Mouse (Mus musculus): ENCODE results near the gene Gm3029. TPM values are rescaled to one million over a fixed set of nuclear protein-coding genes. Genes with fewer than 3 reads are reported as not detected.
"Not testable (repeated sequence)": the region's sequence is repeated elsewhere in the genome, so short reads cannot be mapped to it uniquely, and the experiment has no call there.

Gene Gm3029
- total RNA-seq (2022): not detected

GRCm38 (mm10) chr14:3931456-3931855 is at the start of gene Gm3029:
Gm3029 (plus strand) TSS chr14:3931756.
- not testable (repeated sequence) for DNase-seq (ENCODE audit: low spot score in 2 of 2)

- not testable (repeated sequence) for DNase-seq (ENCODE audit: low spot score in 2 of 2)
Observed at GRCm38 (mm10) chr14:3883872-3884271, 47.7 kb upstream of the Gm3029 start, which contains the start of gene Gm2916. Gm2916 (plus strand) TSS chr14:3884172.

GRCm38 (mm10) chr14:3963247-3963646 is 31.7 kb downstream of the Gm3029 start, which contains the start of gene Gm3095:
Gm3095 (plus strand) TSS chr14:3963547.
- not testable (repeated sequence) for DNase-seq (ENCODE audit: low spot score in 2 of 2)

Other genes with a start within 250 kb of the Gm3029 start
- gene Gm3043, start 243.0 kb upstream of the Gm3029 start, total RNA-seq (2022): not detected
- gene Gm3002, start 121.7 kb upstream of the Gm3029 start, total RNA-seq (2022): not detected
- gene Gm3033, start 85.5 kb upstream of the Gm3029 start, total RNA-seq (2022): not detected
- gene Gm2916, start 47.6 kb upstream of the Gm3029 start, total RNA-seq (2022): not detected
- gene Gm3095, start 31.8 kb downstream of the Gm3029 start, total RNA-seq (2022): under 1 TPM in 1 of 4 experiments, not detected in 3; 0.51 TPM
- gene Gm3099, start 66.6 kb downstream of the Gm3029 start, total RNA-seq (2022): not detected
- 1 to 10 TPM; 2.1 to 4.4 (median 3.8) TPM for gene Gm5796, start 92.2 kb downstream of the Gm3029 start, total RNA-seq (2022)
- under 1 TPM in 2 of 4 experiments, not detected in 2; 0.21 to 0.46 TPM for gene Gm3115, start 152.4 kb downstream of the Gm3029 start, total RNA-seq (2022)
- 1 to 10 TPM in 3 of 4 experiments, under 1 TPM in 1; 0.91 to 5.0 (median 2.4) TPM for gene Gm8108, start 178.8 kb downstream of the Gm3029 start, total RNA-seq (2022)
- gene Gm3127, start 233.3 kb downstream of the Gm3029 start, total RNA-seq (2022): not detected

Data from left cerebral cortex, adult 8-10 months (tissue).